Mouse (Mus musculus) G1E (cell line): ENCODE measurements around the gene Yeats4. TPM values are rescaled to one million over a fixed set of nuclear protein-coding genes. Genes with fewer than 3 reads are reported as not detected.

Experiments
- ATAC-seq: 2 replicates; pipeline ENCODE4 v1.8.0; 2016; ENCODE audit warnings: mild to moderate bottlenecking; ENCODE audit not compliant: insufficient number of reproducible peaks, poor library complexity, low FRiP score, severe bottlenecking; ENCODE audit errors: extremely low read depth
- DNase-seq: peaks from one replicate; pipeline ENCODE4 v3.0.0; 2012; ENCODE audit warnings: low spot score
- H3K27me3 ChIP-seq: 2 replicates; pipeline ENCODE4 v1.6.1; 2012; ENCODE audit warnings: mild to moderate bottlenecking, low read length, inconsistent platforms; ENCODE audit not compliant: insufficient read depth
- H3K36me3 ChIP-seq: replicated peaks from 2 replicates; pipeline ENCODE3; 2012; ENCODE audit warnings: mild to moderate bottlenecking, inconsistent platforms
- H3K4me1 ChIP-seq: 2 replicates; pipeline ENCODE4 v1.6.1; 2012; ENCODE audit warnings: low read depth, low read length, inconsistent platforms, mixed read lengths; ENCODE audit not compliant: insufficient read depth
- H3K4me3 ChIP-seq: 2 replicates; pipeline ENCODE4 v1.5.1; 2012; ENCODE audit warnings: low read depth, mild to moderate bottlenecking, inconsistent platforms, low read length, moderate library complexity, mixed read lengths
- H3K9me3 ChIP-seq: replicated peaks from 2 replicates; pipeline ENCODE4 v1.6.1; 2012; ENCODE audit warnings: inconsistent platforms
- CTCF ChIP-seq: IDR thresholded peaks from 2 replicates; pipeline ENCODE4 v1.5.1; 2012; ENCODE audit warnings: low read depth, low read length, inconsistent platforms, mixed read lengths
- GATA1 ChIP-seq: IDR thresholded peaks from 2 replicates; pipeline ENCODE4 v1.6.1; 2012; ENCODE audit warnings: borderline replicate concordance, low read length, inconsistent platforms, mixed read lengths
- GATA2 ChIP-seq: IDR thresholded peaks from 2 replicates; pipeline ENCODE4 v1.6.1; 2012; ENCODE audit warnings: low read depth, low read length, inconsistent platforms, borderline replicate concordance
- POLR2AphosphoS5 ChIP-seq: IDR thresholded peaks from 2 replicates; pipeline ENCODE4 v1.6.1; 2012; ENCODE audit warnings: low read depth, low read length, inconsistent platforms; ENCODE audit not compliant: insufficient replicate concordance
- TAL1 ChIP-seq: conservative IDR thresholded peaks from 2 replicates; pipeline ENCODE4 v1.6.1; 2012; ENCODE audit warnings: low read depth, low read length, inconsistent platforms, mixed read lengths
- polyA plus RNA-seq: library from polyadenylated mRNA; stranded (reverse); fragments of >175 nt; gene quantifications from 2 replicates; pipeline ENCODE4 v1.2.3, GENCODE M21; 2012
- total RNA-seq, 2 experiments: library from RNA; stranded (forward) in 1 of 2; stranded (reverse) in 1 of 2; fragments of 200-1000 nt in 1 of 2; fragments of >200 nt in 1 of 2; fragmentation: Nextera tagmentation in 1 of 2; gene quantifications; 2 replicates each; pipeline ENCODE4 v1.2.3; 2014 to 2017

Gene Yeats4
- total and polyA plus RNA-seq, 3 experiments, result 34.2 to 83.9 (median 75.8) TPM

GRCm38 (mm10) chr10:117195005-117195404, 29.3 kb downstream of the Yeats4 start:
- H3K27me3 ChIP-seq, result peaks cover 13% of the 10 kb centered on the region
- TF ChIP-seq POLR2AphosphoS5 (no peak), CTCF (no peak), GATA2 (no peak), TAL1 (no peak)
- ATAC-seq (no peak), DNase-seq (no peak)
- no peak overlapping the region for H3K4me3 ChIP-seq
- no peaks in the 10 kb centered on the region for H3K9me3 ChIP-seq
- no peaks in the 10 kb centered on the region for H3K36me3 ChIP-seq
- peaks cover 10% of the 10 kb centered on the region for H3K4me1 ChIP-seq

GRCm38 (mm10) chr10:117193364-117193763, 30.9 kb downstream of the Yeats4 start:
- Histone ChIP-seq H3K9me3 (no peaks in the 10 kb centered on the region), H3K4me3 (no peak overlapping the region), H3K36me3 (no peaks in the 10 kb centered on the region), H3K27me3 (peaks cover 8% of the 10 kb centered on the region), H3K4me1 (peaks cover 14% of the 10 kb centered on the region)
- TF ChIP-seq TAL1, result no peak
- no peak for TF ChIP-seq CTCF
- no peak for TF ChIP-seq GATA2
- no peak for TF ChIP-seq POLR2AphosphoS5
- TF ChIP-seq GATA1, result no peak
- no peak for DNase-seq
- no peak for ATAC-seq

- no peak overlapping the region; the same call in 1 of the 2 replicates for H3K4me3 ChIP-seq
- no peak for TF ChIP-seq POLR2AphosphoS5
- TF ChIP-seq CTCF, result no peak
- TF ChIP-seq GATA2, result no peak
- TF ChIP-seq GATA1, result no peak
- 0 out of 2 replicates have a peak, but pooled peaks have one; percentile 12 for TF ChIP-seq TAL1
- H3K36me3 ChIP-seq, result no peaks in the 10 kb centered on the region
- H3K27me3 ChIP-seq, result peaks cover 6% of the 10 kb centered on the region; the same call in 1 of the 2 replicates
- peaks cover 56% of the 10 kb centered on the region for H3K4me1 ChIP-seq
- ATAC-seq (0 out of 2 replicates have a peak, but pooled peaks have one; percentile 41), DNase-seq (peak; percentile 30)
- no peaks in the 10 kb centered on the region for H3K9me3 ChIP-seq
Observed at GRCm38 (mm10) chr10:117185399-117186089, 38.8 kb downstream of the Yeats4 start.

GRCm38 (mm10) chr10:117181098-117181497, 43.2 kb downstream of the Yeats4 start:
- H3K4me3 ChIP-seq, result no peak overlapping the region
- H3K27me3 ChIP-seq, result no peaks in the 10 kb centered on the region
- ATAC-seq, result no peak
- DNase-seq, result no peak
- H3K9me3 ChIP-seq, result no peaks in the 10 kb centered on the region
- peaks cover 44% of the 10 kb centered on the region for H3K4me1 ChIP-seq
- no peaks in the 10 kb centered on the region for H3K36me3 ChIP-seq
- TF ChIP-seq POLR2AphosphoS5 (no peak), GATA1 (no peak), CTCF (no peak), TAL1 (no peak), GATA2 (no peak)

GRCm38 (mm10) chr10:117174645-117175044, 49.7 kb downstream of the Yeats4 start:
- ATAC-seq, result no peak
- H3K36me3 ChIP-seq, result no peaks in the 10 kb centered on the region
- H3K4me3 ChIP-seq, result no peak overlapping the region
- H3K27me3 ChIP-seq, result peaks cover 5% of the 10 kb centered on the region; the same call in 1 of the 2 replicates
- H3K4me1 ChIP-seq, result peaks cover 29% of the 10 kb centered on the region
- TF ChIP-seq GATA1 (no peak), POLR2AphosphoS5 (no peak), GATA2 (no peak), CTCF (no peak), TAL1 (no peak)
- DNase-seq, result no peak
- no peaks in the 10 kb centered on the region for H3K9me3 ChIP-seq

- Histone ChIP-seq H3K9me3 (no peaks in the 10 kb centered on the region), H3K27me3 (peaks cover 5% of the 10 kb centered on the region; the same call in 1 of the 2 replicates), H3K36me3 (no peaks in the 10 kb centered on the region), H3K4me3 (peak overlapping the region; percentile 30; the same call in 1 of the 2 replicates), H3K4me1 (peaks cover 31% of the 10 kb centered on the region)
- ATAC-seq (no peak), DNase-seq (no peak)
- TF ChIP-seq GATA2 (no peak), TAL1 (no peak), GATA1 (no peak), POLR2AphosphoS5 (no peak), CTCF (no peak)
Observed at GRCm38 (mm10) chr10:117173566-117174438, 50.5 kb downstream of the Yeats4 start.
